Mouse (Mus musculus) kidney, postnatal 0 days (tissue): ENCODE data around the gene Arhgdib. TPM values are rescaled to one million over a fixed set of nuclear protein-coding genes. Genes with fewer than 3 reads are reported as not detected.

Source experiments
- ATAC-seq: fragments of 200-750 bp; cut with Nextera tagmentation; replicated peaks from 2 replicates; pipeline ENCODE4 v1.8.0; 2017; ENCODE audit warnings: low read depth, moderate number of reproducible peaks, moderate TSS enrichment, moderate library complexity; ENCODE audit not compliant: low FRiP score
- DNase-seq: peaks from one replicate; pipeline ENCODE4 v3.0.0-alpha.2; 2016; ENCODE audit warnings: low spot score
- H3K27ac ChIP-seq: fragments of 300-500 bp; sonication (generic); 2 replicates; pipeline ENCODE4 v1.5.1; 2014; ENCODE audit warnings: mild to moderate bottlenecking
- H3K27me3 ChIP-seq: fragments of 300-500 bp; sonication (generic); 2 replicates; pipeline ENCODE4 v1.6.1; 2014; ENCODE audit warnings: low read length, mixed read lengths; ENCODE audit not compliant: insufficient read depth
- H3K36me3 ChIP-seq: fragments of 300-500 bp; sonication (generic); 2 replicates; pipeline ENCODE4 v1.6.1; 2014; ENCODE audit warnings: low read length, mixed read lengths; ENCODE audit not compliant: insufficient read depth
- H3K4me1 ChIP-seq: fragments of 300-500 bp; sonication (generic); replicated peaks from 2 replicates; pipeline ENCODE4 v1.6.1; 2014; ENCODE audit warnings: antibody characterized with exemption, low read length, mixed read lengths; ENCODE audit not compliant: insufficient read depth
- H3K4me2 ChIP-seq: fragments of 300-500 bp; sonication (generic); 2 replicates; pipeline ENCODE4 v1.6.1; 2014; ENCODE audit warnings: mild to moderate bottlenecking, low read length, moderate library complexity, mixed read lengths
- H3K4me3 ChIP-seq: fragments of 300-500 bp; sonication (generic); replicated peaks from 2 replicates; pipeline ENCODE4 v1.5.1; 2014; ENCODE audit warnings: low read depth, low read length
- H3K9ac ChIP-seq: fragments of 300-500 bp; sonication (generic); 2 replicates; pipeline ENCODE4 v1.6.1; 2014; ENCODE audit warnings: low read depth, low read length
- H3K9me3 ChIP-seq: fragments of 300-500 bp; sonication (generic); replicated peaks from 2 replicates; pipeline ENCODE4 v1.6.1; 2016; ENCODE audit warnings: low read length, inconsistent platforms, mixed read lengths
- CTCF ChIP-seq: IDR thresholded peaks from 2 replicates; pipeline ENCODE4 v1.5.1; 2016; ENCODE audit warnings: antibody characterized with exemption, low read depth, mild to moderate bottlenecking, moderate library complexity
- WGBS: fragments of 180-500 bp; shearing (Covaris S2); extraction: QIAGEN DNeasy Blood & Tissue Kit; methylation state at CpG from one replicate; pipeline ENCODE4 v1.1.7; 2014; 5-methylcytosine and 5-hydroxymethylcytosine counted together
- polyA plus RNA-seq: library from polyadenylated mRNA; unstranded; fragments of >200 nt; fragmentation: Nextera tagmentation; extraction: Ambion mirVana; gene quantifications from 2 replicates; pipeline ENCODE4 v1.2.1, GENCODE M21; 2015

Gene Arhgdib
- polyA plus RNA-seq, 1 experiment from 2014 or later = 106 TPM

GRCm38 (mm10) chr6:136937117-136937516 is 4.6 kb downstream of the Arhgdib start:
- Histone ChIP-seq H3K27me3 (no peaks in the 10 kb centered on the region), H3K36me3 (no peaks in the 10 kb centered on the region), H3K9me3 (no peaks in the 10 kb centered on the region), H3K4me3 (no peak overlapping the region), H3K4me2 (no peak overlapping the region), H3K4me1 (peaks cover 14% of the 10 kb centered on the region), H3K27ac (no peak overlapping the region), H3K9ac (no peak overlapping the region)
- 85% methylated on average over 3 of the region's 3 CpGs for WGBS
- ATAC-seq = no peak
- DNase-seq = no peak
- TF ChIP-seq CTCF = no peak

GRCm38 (mm10) chr6:136936361-136936760 is 5.3 kb downstream of the Arhgdib start:
- Histone ChIP-seq H3K27me3 (no peaks in the 10 kb centered on the region), H3K4me1 (peaks cover 14% of the 10 kb centered on the region), H3K9ac (no peak overlapping the region), H3K27ac (no peak overlapping the region), H3K36me3 (no peaks in the 10 kb centered on the region), H3K4me2 (no peak overlapping the region), H3K4me3 (no peak overlapping the region), H3K9me3 (no peaks in the 10 kb centered on the region)
- TF ChIP-seq CTCF = no peak
- 79% methylated on average over 9 of the region's 9 CpGs for WGBS
- DNase-seq (no peak), ATAC-seq (no peak)

GRCm38 (mm10) chr6:136935233-136935632 is 6.5 kb downstream of the Arhgdib start:
- peaks cover 13% of the 10 kb centered on the region for H3K4me1 ChIP-seq
- H3K4me3 ChIP-seq = no peak overlapping the region
- DNase-seq (no peak), ATAC-seq (no peak)
- H3K36me3 ChIP-seq = no peaks in the 10 kb centered on the region
- no peaks in the 10 kb centered on the region for H3K27me3 ChIP-seq
- no peaks in the 10 kb centered on the region for H3K9me3 ChIP-seq
- no peak for TF ChIP-seq CTCF
- 85% methylated on average over 3 of the region's 3 CpGs for WGBS
- H3K4me2 ChIP-seq = no peak overlapping the region
- H3K27ac ChIP-seq = no peak overlapping the region
- no peak overlapping the region for H3K9ac ChIP-seq

DNA sequence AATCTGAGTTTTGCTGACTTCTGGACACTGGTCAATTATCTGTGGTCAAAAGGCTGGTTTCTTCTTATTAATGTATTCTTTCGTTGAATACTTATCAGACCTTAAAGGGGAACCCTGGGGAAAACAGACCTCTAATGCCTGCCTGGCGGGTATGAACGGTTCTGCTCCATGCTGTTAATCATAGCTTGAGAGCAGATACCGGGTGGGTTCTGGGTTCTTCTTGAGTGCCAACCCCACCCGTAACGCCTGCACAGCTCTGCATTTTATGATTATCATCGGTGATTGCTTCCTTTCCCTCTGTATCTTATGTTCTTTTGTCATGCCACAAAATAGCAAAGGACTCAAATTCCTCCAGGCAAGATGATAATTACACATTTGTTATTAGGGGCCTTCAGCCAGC is 7.6 kb downstream of the Arhgdib start:
- DNase-seq (no peak), ATAC-seq (no peak)
- Histone ChIP-seq H3K9ac (no peak overlapping the region), H3K4me2 (no peak overlapping the region), H3K9me3 (no peaks in the 10 kb centered on the region), H3K27me3 (no peaks in the 10 kb centered on the region), H3K27ac (no peak overlapping the region), H3K4me3 (no peak overlapping the region), H3K4me1 (peaks cover 9% of the 10 kb centered on the region), H3K36me3 (no peaks in the 10 kb centered on the region)
- WGBS = 78% methylated on average over 7 of the region's 7 CpGs
- TF ChIP-seq CTCF = no peak

GRCm38 (mm10) chr6:136931246-136931645 is 10.5 kb downstream of the Arhgdib start:
- no peak for TF ChIP-seq CTCF
- no peak for DNase-seq

DNA sequence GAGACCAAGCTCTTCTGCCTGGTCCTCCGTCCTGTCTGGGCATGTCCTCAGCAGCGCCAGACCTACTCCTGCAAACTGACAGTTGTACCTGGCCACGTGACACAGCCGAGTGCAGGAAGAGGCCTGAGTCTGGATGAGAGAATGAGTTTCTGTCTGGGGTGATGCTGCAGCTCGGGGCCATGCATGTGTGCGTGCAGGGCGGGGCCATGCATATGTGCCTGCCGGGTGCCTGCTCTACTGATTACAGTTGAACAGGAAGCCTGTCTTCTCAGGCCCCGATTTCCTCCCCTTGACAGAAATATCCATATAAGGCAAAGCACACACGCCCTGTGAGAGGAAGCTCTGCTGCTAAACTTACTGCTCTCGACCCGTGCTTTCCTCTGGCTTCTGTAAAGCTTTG is 11.0 kb downstream of the Arhgdib start:
- Histone ChIP-seq H3K36me3 (no peaks in the 10 kb centered on the region), H3K27ac (peak overlapping the region; percentile 54), H3K4me2 (peak overlapping the region; percentile 27; the same call in 1 of the 2 replicates), H3K9me3 (no peaks in the 10 kb centered on the region), H3K4me3 (no peak overlapping the region), H3K4me1 (peaks cover 6% of the 10 kb centered on the region), H3K27me3 (no peaks in the 10 kb centered on the region), H3K9ac (no peak overlapping the region)
- DNase-seq (peak; percentile 90), ATAC-seq (peak; percentile 75)
- 21% methylated on average over 12 of the region's 12 CpGs for WGBS
- TF ChIP-seq CTCF = no peak

More at GRCm38 (mm10) chr6:136931246-136931645, 10.5 kb downstream of the Arhgdib start:
- no peak for ATAC-seq
- H3K4me2 ChIP-seq = no peak overlapping the region
- peak overlapping the region; percentile 54 for H3K27ac ChIP-seq
- H3K27me3 ChIP-seq = no peaks in the 10 kb centered on the region
- no peak overlapping the region for H3K9ac ChIP-seq
- no peaks in the 10 kb centered on the region for H3K36me3 ChIP-seq
- no peak overlapping the region for H3K4me3 ChIP-seq
- WGBS = 82% methylated on average over 13 of the region's 13 CpGs
- H3K9me3 ChIP-seq = no peaks in the 10 kb centered on the region
- peaks cover 6% of the 10 kb centered on the region for H3K4me1 ChIP-seq

DNA sequence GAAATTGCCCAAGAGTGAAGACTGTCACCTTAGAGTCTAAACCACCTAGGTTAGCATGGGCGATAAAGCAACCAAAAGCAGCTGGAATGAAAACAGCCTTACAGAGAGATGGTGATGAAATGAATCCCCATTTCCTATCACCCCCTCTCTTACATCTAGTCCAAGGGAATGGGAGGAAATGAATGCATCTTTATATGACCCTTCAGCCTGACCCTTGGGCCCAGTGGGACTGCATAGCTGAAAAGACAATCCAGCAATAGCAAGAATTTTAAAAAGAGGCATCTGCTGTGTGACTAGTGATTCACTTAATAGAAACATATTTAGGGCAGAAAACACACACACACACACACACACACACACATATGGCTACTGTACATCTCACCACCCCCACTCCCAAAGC is 14.1 kb downstream of the Arhgdib start:
- Histone ChIP-seq H3K9ac (no peak overlapping the region), H3K4me3 (no peak overlapping the region), H3K27me3 (no peaks in the 10 kb centered on the region), H3K9me3 (no peaks in the 10 kb centered on the region), H3K4me1 (peaks cover 6% of the 10 kb centered on the region), H3K4me2 (no peak overlapping the region), H3K27ac (no peak overlapping the region), H3K36me3 (no peaks in the 10 kb centered on the region)
- DNase-seq (peak; percentile 38), ATAC-seq (no peak)
- no peak for TF ChIP-seq CTCF
- WGBS = 87% methylated on average over 1 of the region's 1 CpGs
